Mouse (Mus musculus): ENCODE measurements at regions not wholly inside any gene's neighbourhood (a gene's known extent, or its start where the extent isn't known, plus 50 kb on each side); places are given as distances from the start of the nearest gene placed in this dataset.

- no peaks in the 10 kb centered on the region for H3K27me3 ChIP-seq (ENCODE audit: control insufficient read depth, insufficient read depth, low read length)
- peaks cover 2% of the 10 kb centered on the region; the same call in 1 of the 2 replicates for H3K4me1 ChIP-seq (ENCODE audit: control insufficient read depth, insufficient read depth, low read length)
- H3K4me3 ChIP-seq (ENCODE audit: control insufficient read depth, low read depth, low read length): no peak overlapping the region
- no peak overlapping the region for H3K27ac ChIP-seq (ENCODE audit: control insufficient read depth, insufficient read depth, low read depth, low read length)
- no peaks in the 10 kb centered on the region for H3K36me3 ChIP-seq (ENCODE audit: control insufficient read depth, insufficient read depth, low read length)
- TF ChIP-seq POLR2A (IDR thresholded peaks at IDR 0.05; ENCODE audit: control insufficient read depth, low read depth, low read length): no peak
- peak; percentile 9; the same call in 1 of the 2 replicates for TF ChIP-seq CTCF (IDR thresholded peaks at IDR 0.05; ENCODE audit: control insufficient read depth, insufficient read depth, insufficient replicate concordance, low read depth, low read length)
These were observed 119.7 kb downstream of the Bcl2l11 start for GRCm38 (mm10) chr2:128245544-128245943.

GRCm38 (mm10) chr2:128247967-128248366, 122.1 kb downstream of the Bcl2l11 start:
- H3K27ac ChIP-seq (ENCODE audit: control insufficient read depth, insufficient read depth, low read depth, low read length): no peak overlapping the region
- H3K4me3 ChIP-seq (ENCODE audit: control insufficient read depth, low read depth, low read length): no peak overlapping the region
- TF ChIP-seq CTCF (IDR thresholded peaks at IDR 0.05; ENCODE audit: control insufficient read depth, insufficient read depth, insufficient replicate concordance, low read depth, low read length) (no peak), POLR2A (IDR thresholded peaks at IDR 0.05; ENCODE audit: control insufficient read depth, low read depth, low read length) (no peak)

GRCm38 (mm10) chr2:128249188-128249587, 123.3 kb downstream of the Bcl2l11 start:
- Histone ChIP-seq H3K27me3 (ENCODE audit: control insufficient read depth, insufficient read depth, low read length) (no peaks in the 10 kb centered on the region), H3K4me3 (ENCODE audit: control insufficient read depth, low read depth, low read length) (no peak overlapping the region), H3K27ac (ENCODE audit: control insufficient read depth, insufficient read depth, low read depth, low read length) (no peak overlapping the region), H3K4me1 (ENCODE audit: control insufficient read depth, insufficient read depth, low read length) (no peaks in the 10 kb centered on the region), H3K36me3 (ENCODE audit: control insufficient read depth, insufficient read depth, low read length) (no peaks in the 10 kb centered on the region)
- TF ChIP-seq POLR2A (IDR thresholded peaks at IDR 0.05; ENCODE audit: control insufficient read depth, low read depth, low read length) (no peak), CTCF (IDR thresholded peaks at IDR 0.05; ENCODE audit: control insufficient read depth, insufficient read depth, insufficient replicate concordance, low read depth, low read length) (no peak)

More at GRCm38 (mm10) chr2:128247967-128248366, 122.1 kb downstream of the Bcl2l11 start:
- Histone ChIP-seq H3K27me3 (ENCODE audit: control insufficient read depth, insufficient read depth, low read length) (no peaks in the 10 kb centered on the region), H3K36me3 (ENCODE audit: control insufficient read depth, insufficient read depth, low read length) (no peaks in the 10 kb centered on the region), H3K4me1 (ENCODE audit: control insufficient read depth, insufficient read depth, low read length) (peaks cover 2% of the 10 kb centered on the region; the same call in 1 of the 2 replicates)

GRCm38 (mm10) chr2:128249607-128250006, 123.8 kb downstream of the Bcl2l11 start:
- no peak overlapping the region for H3K4me3 ChIP-seq (ENCODE audit: control insufficient read depth, low read depth, low read length)
- H3K4me1 ChIP-seq (ENCODE audit: control insufficient read depth, insufficient read depth, low read length): no peaks in the 10 kb centered on the region
- H3K27ac ChIP-seq (ENCODE audit: control insufficient read depth, insufficient read depth, low read depth, low read length): no peak overlapping the region
- no peaks in the 10 kb centered on the region for H3K27me3 ChIP-seq (ENCODE audit: control insufficient read depth, insufficient read depth, low read length)
- no peaks in the 10 kb centered on the region for H3K36me3 ChIP-seq (ENCODE audit: control insufficient read depth, insufficient read depth, low read length)
- TF ChIP-seq POLR2A (IDR thresholded peaks at IDR 0.05; ENCODE audit: control insufficient read depth, low read depth, low read length): no peak
- no peak for TF ChIP-seq CTCF (IDR thresholded peaks at IDR 0.05; ENCODE audit: control insufficient read depth, insufficient read depth, insufficient replicate concordance, low read depth, low read length)

GRCm38 (mm10) chr2:128250841-128251240, 125.0 kb downstream of the Bcl2l11 start:
- Histone ChIP-seq H3K27ac (ENCODE audit: control insufficient read depth, insufficient read depth, low read depth, low read length) (no peak overlapping the region), H3K4me1 (ENCODE audit: control insufficient read depth, insufficient read depth, low read length) (no peaks in the 10 kb centered on the region), H3K27me3 (ENCODE audit: control insufficient read depth, insufficient read depth, low read length) (no peaks in the 10 kb centered on the region), H3K36me3 (ENCODE audit: control insufficient read depth, insufficient read depth, low read length) (no peaks in the 10 kb centered on the region), H3K4me3 (ENCODE audit: control insufficient read depth, low read depth, low read length) (no peak overlapping the region)
- TF ChIP-seq POLR2A (IDR thresholded peaks at IDR 0.05; ENCODE audit: control insufficient read depth, low read depth, low read length) (no peak), CTCF (IDR thresholded peaks at IDR 0.05; ENCODE audit: control insufficient read depth, insufficient read depth, insufficient replicate concordance, low read depth, low read length) (no peak)

- Histone ChIP-seq H3K4me1 (ENCODE audit: control insufficient read depth, insufficient read depth, low read length) (peaks cover 2% of the 10 kb centered on the region; the same call in 1 of the 2 replicates), H3K4me3 (ENCODE audit: control insufficient read depth, low read depth, low read length) (no peak overlapping the region), H3K36me3 (ENCODE audit: control insufficient read depth, insufficient read depth, low read length) (no peaks in the 10 kb centered on the region), H3K27ac (ENCODE audit: control insufficient read depth, insufficient read depth, low read depth, low read length) (no peak overlapping the region), H3K27me3 (ENCODE audit: control insufficient read depth, insufficient read depth, low read length) (no peaks in the 10 kb centered on the region)
- TF ChIP-seq POLR2A (IDR thresholded peaks at IDR 0.05; ENCODE audit: control insufficient read depth, low read depth, low read length): no peak
- no peak for TF ChIP-seq CTCF (IDR thresholded peaks at IDR 0.05; ENCODE audit: control insufficient read depth, insufficient read depth, insufficient replicate concordance, low read depth, low read length)
These were observed 130.8 kb downstream of the Bcl2l11 start for GRCm38 (mm10) chr2:128256651-128257050.

- peaks cover 2% of the 10 kb centered on the region; the same call in 1 of the 2 replicates for H3K4me1 ChIP-seq (ENCODE audit: control insufficient read depth, insufficient read depth, low read length)
- no peak overlapping the region for H3K4me3 ChIP-seq (ENCODE audit: control insufficient read depth, low read depth, low read length)
- no peak overlapping the region for H3K27ac ChIP-seq (ENCODE audit: control insufficient read depth, insufficient read depth, low read depth, low read length)
- TF ChIP-seq POLR2A (IDR thresholded peaks at IDR 0.05; ENCODE audit: control insufficient read depth, low read depth, low read length) (no peak), CTCF (IDR thresholded peaks at IDR 0.05; ENCODE audit: control insufficient read depth, insufficient read depth, insufficient replicate concordance, low read depth, low read length) (no peak)
- H3K36me3 ChIP-seq (ENCODE audit: control insufficient read depth, insufficient read depth, low read length): no peaks in the 10 kb centered on the region
- no peaks in the 10 kb centered on the region for H3K27me3 ChIP-seq (ENCODE audit: control insufficient read depth, insufficient read depth, low read length)
These were observed 131.4 kb downstream of the Bcl2l11 start for GRCm38 (mm10) chr2:128257262-128257661.

GRCm38 (mm10) chr2:128263880-128264279, 138.0 kb downstream of the Bcl2l11 start:
- Histone ChIP-seq H3K4me3 (ENCODE audit: control insufficient read depth, low read depth, low read length) (no peak overlapping the region), H3K4me1 (ENCODE audit: control insufficient read depth, insufficient read depth, low read length) (no peaks in the 10 kb centered on the region), H3K27ac (ENCODE audit: control insufficient read depth, insufficient read depth, low read depth, low read length) (no peak overlapping the region), H3K36me3 (ENCODE audit: control insufficient read depth, insufficient read depth, low read length) (no peaks in the 10 kb centered on the region), H3K27me3 (ENCODE audit: control insufficient read depth, insufficient read depth, low read length) (no peaks in the 10 kb centered on the region)
- TF ChIP-seq CTCF (IDR thresholded peaks at IDR 0.05; ENCODE audit: control insufficient read depth, insufficient read depth, insufficient replicate concordance, low read depth, low read length) (no peak), POLR2A (IDR thresholded peaks at IDR 0.05; ENCODE audit: control insufficient read depth, low read depth, low read length) (no peak)
